Mouse (Mus musculus) liver, embryonic 14.5 days (tissue): ENCODE measurements around the gene Ankrd65.

Experiments used
- CTCF ChIP-seq: IDR thresholded peaks from 2 replicates; pipeline ENCODE4 v1.5.1; 2016; ENCODE audit warnings: antibody characterized with exemption, low read depth, control low read depth
- EP300 ChIP-seq: IDR thresholded peaks from 2 replicates; pipeline ENCODE4 v1.6.1; 2016; ENCODE audit warnings: antibody characterized with exemption, low read depth

- no peak for TF ChIP-seq CTCF
- no peak for TF ChIP-seq EP300
These were observed 9.3 kb upstream of the Ankrd65 start for GRCm38 (mm10) chr4:155780895-155781294.
